Mouse (Mus musculus): Measurements from ENCODE around the gene Ano10.

Ano10 gene

GRCm38 (mm10) chr9:122288416-122288815, 5.8 kb downstream of the Ano10 start:
- no peak for DNase-seq

- no peak for DNase-seq
Measured at GRCm38 (mm10) chr9:122287526-122287925, 6.7 kb downstream of the Ano10 start.

GRCm38 (mm10) chr9:122285833-122286310, 8.4 kb downstream of the Ano10 start:
- DNase-seq: no peak

GRCm38 (mm10) chr9:122285146-122285832, 8.9 kb downstream of the Ano10 start:
- no peak for DNase-seq

- DNase-seq: no peak
Measured at GRCm38 (mm10) chr9:122284696-122285095, 9.5 kb downstream of the Ano10 start.

GRCm38 (mm10) chr9:122281004-122281403, 13.2 kb downstream of the Ano10 start:
- DNase-seq: no peak

GRCm38 (mm10) chr9:122276665-122277064, 17.6 kb downstream of the Ano10 start:
- no peak for DNase-seq

- no peak for DNase-seq
Measured at GRCm38 (mm10) chr9:122276134-122276533, 18.1 kb downstream of the Ano10 start.

- no peak for DNase-seq
Measured at GRCm38 (mm10) chr9:122274346-122274745, 19.9 kb downstream of the Ano10 start.

- DNase-seq: peak; percentile 75
Measured at GRCm38 (mm10) chr9:122273879-122274278, 20.3 kb downstream of the Ano10 start.

GRCm38 (mm10) chr9:122271866-122272265, 22.4 kb downstream of the Ano10 start:
- no peak for DNase-seq

- no peak for DNase-seq
Measured at GRCm38 (mm10) chr9:122271318-122271717, 22.9 kb downstream of the Ano10 start.

GRCm38 (mm10) chr9:122270913-122271312, 23.3 kb downstream of the Ano10 start:
- DNase-seq: no peak

- DNase-seq: no peak
Measured at GRCm38 (mm10) chr9:122269256-122270041, 24.8 kb downstream of the Ano10 start.

- DNase-seq: no peak
Measured at GRCm38 (mm10) chr9:122265526-122266210, 28.6 kb downstream of the Ano10 start.

GRCm38 (mm10) chr9:122263140-122263539, 31.1 kb downstream of the Ano10 start:
- DNase-seq: no peak

- DNase-seq: no peak
Measured at GRCm38 (mm10) chr9:122254386-122254785, 39.8 kb downstream of the Ano10 start.

- no peak for DNase-seq
Measured at GRCm38 (mm10) chr9:122252113-122252512, 42.1 kb downstream of the Ano10 start.

- peak; percentile 57 for DNase-seq
Measured at GRCm38 (mm10) chr9:122248168-122248567, 46.1 kb downstream of the Ano10 start.

GRCm38 (mm10) chr9:122247430-122248027, 46.7 kb downstream of the Ano10 start:
- DNase-seq: peak; percentile 77

- DNase-seq: no peak
Measured at GRCm38 (mm10) chr9:122245879-122246278, 48.3 kb downstream of the Ano10 start.

GRCm38 (mm10) chr9:122245471-122245870, 48.8 kb downstream of the Ano10 start:
- DNase-seq: no peak

- DNase-seq: no peak
Measured at GRCm38 (mm10) chr9:122244800-122245165, 49.4 kb downstream of the Ano10 start.

Data from right cerebral cortex, adult 18-20 months (tissue).